Mouse (Mus musculus) spleen, adult 2 months (tissue): ENCODE data around the gene Paqr8. TPM values are rescaled to one million over a fixed set of nuclear protein-coding genes. Genes with fewer than 3 reads are reported as not detected.

Source experiments
- DNase-seq, 2 experiments: peaks; one replicate each; pipeline versions ENCODE4 v3.0.0 to v3.0.0-alpha.2; 2012 to 2021; ENCODE audit warnings: low spot score in 2 of 2, low read depth in 1 of 2
- H3K27ac ChIP-seq: fragments of 200-500 bp; 2 replicates; pipeline ENCODE4 v1.5.1; 2012; ENCODE audit warnings: low read length, inconsistent platforms; ENCODE audit not compliant: insufficient read depth
- H3K27me3 ChIP-seq: fragments of 200-500 bp; 2 replicates; pipeline ENCODE4 v1.6.1; 2012; ENCODE audit warnings: mild to moderate bottlenecking, moderate library complexity, low read length, inconsistent platforms; ENCODE audit not compliant: control insufficient read depth, insufficient read depth
- H3K36me3 ChIP-seq: fragments of 200-500 bp; 2 replicates; pipeline ENCODE4 v1.6.1; 2012; ENCODE audit warnings: mild to moderate bottlenecking, low read length, inconsistent platforms; ENCODE audit not compliant: control insufficient read depth, insufficient read depth
- H3K4me1 ChIP-seq: fragments of 200-500 bp; 2 replicates; pipeline ENCODE4 v1.6.1; 2011; ENCODE audit warnings: inconsistent platforms; ENCODE audit not compliant: control insufficient read depth, insufficient read depth, insufficient read length
- H3K4me3 ChIP-seq: fragments of 200-500 bp; 2 replicates; pipeline ENCODE4 v1.5.1; 2011; ENCODE audit warnings: mild to moderate bottlenecking, inconsistent platforms; ENCODE audit not compliant: insufficient read depth, insufficient read length; ENCODE audit errors: extremely low read depth
- CTCF ChIP-seq: fragments of 200-500 bp; IDR thresholded peaks from 2 replicates; pipeline ENCODE4 v1.5.1; 2011; ENCODE audit warnings: mild to moderate bottlenecking, inconsistent platforms; ENCODE audit not compliant: insufficient read depth, insufficient read length, insufficient replicate concordance; ENCODE audit errors: extremely low read depth
- POLR2A ChIP-seq: fragments of 200-500 bp; IDR thresholded peaks from 2 replicates; pipeline ENCODE4 v1.6.1; 2011; ENCODE audit warnings: low read depth, low read length, inconsistent platforms
- WGBS: fragments of 180-500 bp; shearing (Covaris S2); methylation state at CpG from one replicate; pipeline ENCODE4 v1.1.7; 2018; 5-methylcytosine and 5-hydroxymethylcytosine counted together
- polyA plus RNA-seq: library from polyadenylated mRNA; depleted of rRNA; stranded (reverse); fragments of >200 nt; gene quantifications from 2 replicates; pipeline ENCODE4 v1.2.3, GENCODE M21; 2012; rRNA removed

Paqr8 gene
- polyA plus RNA-seq, 1 experiment = 4.9 TPM

DNA sequence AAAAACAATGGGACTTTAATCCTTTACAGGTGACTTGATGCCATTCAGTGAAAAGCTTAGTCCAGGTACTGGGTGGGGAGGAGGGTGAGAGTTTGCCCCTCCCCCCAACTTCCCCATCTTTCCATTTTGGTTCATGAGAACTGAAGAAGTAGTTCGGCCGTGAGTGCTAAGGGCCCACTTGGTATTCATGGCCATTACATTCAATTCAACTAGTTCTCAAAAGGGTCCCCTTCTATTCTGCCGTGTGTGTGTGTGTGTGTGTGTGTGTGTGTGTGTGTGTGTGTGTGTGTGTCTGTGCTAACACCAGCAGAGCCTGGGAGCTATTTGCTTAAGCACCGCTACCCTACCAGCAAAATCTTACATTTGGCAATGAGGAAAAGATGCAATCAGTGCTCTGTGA lies 94.2 kb downstream of the Paqr8 start:
- Histone ChIP-seq H3K4me1 (peaks cover 5% of the 10 kb centered on the region), H3K27me3 (no peaks in the 10 kb centered on the region), H3K4me3 (no peak overlapping the region), H3K27ac (no peak overlapping the region), H3K36me3 (no peaks in the 10 kb centered on the region)
- TF ChIP-seq POLR2A (no peak), CTCF (no peak)
- DNase-seq = no peak
- WGBS = 57% methylated on average over 4 of the region's 4 CpGs

DNA sequence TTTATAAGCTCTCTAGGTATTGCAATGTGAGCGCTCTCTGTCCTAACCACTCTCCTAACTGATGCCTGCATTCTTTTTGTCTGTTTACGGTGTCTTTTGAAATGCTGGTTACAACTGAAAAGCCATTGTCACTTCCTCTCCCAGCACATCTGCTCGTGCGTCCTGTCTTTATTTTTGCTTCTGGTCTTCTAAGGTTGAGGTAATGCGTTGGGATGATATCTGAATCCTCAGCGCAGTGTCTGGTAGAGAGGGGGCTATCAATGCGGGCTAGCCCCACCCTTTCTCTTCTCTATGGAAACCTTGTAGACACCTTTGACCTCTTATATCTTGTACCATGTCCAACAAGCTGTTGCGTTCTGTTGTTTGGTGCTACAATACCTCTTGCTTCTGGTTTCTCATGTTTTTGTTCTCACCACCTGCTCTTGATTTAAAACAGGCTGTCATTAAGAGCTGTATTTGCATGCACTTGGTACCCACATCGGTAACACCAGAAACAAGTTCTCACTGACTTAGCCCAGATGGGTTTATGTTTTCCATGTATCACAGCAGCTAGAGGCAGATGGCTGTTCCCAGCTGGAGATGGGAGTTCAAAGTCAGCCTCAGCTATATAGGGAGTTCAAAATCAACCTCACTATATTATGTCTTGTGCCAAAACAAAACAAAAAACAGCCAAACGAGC lies 96.1 kb downstream of the Paqr8 start:
- WGBS = 18% methylated on average over 10 of the region's 10 CpGs
- Histone ChIP-seq H3K4me1 (peaks cover 5% of the 10 kb centered on the region), H3K36me3 (no peaks in the 10 kb centered on the region), H3K27me3 (no peaks in the 10 kb centered on the region), H3K4me3 (no peak overlapping the region), H3K27ac (no peak overlapping the region; the same call in 1 of the 2 replicates)
- TF ChIP-seq POLR2A (no peak), CTCF (no peak)
- DNase-seq = no peak

Other genes with a start within 250 kb of the Paqr8 start
- gene Il17a, start 159.7 kb upstream of the Paqr8 start, polyA plus RNA-seq = not detected in 2 replicates
- gene Il17f, start 100.0 kb upstream of the Paqr8 start, polyA plus RNA-seq = not detected in 2 replicates
- 22.3 and 22.6 TPM in 2 replicates for gene Mcm3, start 70.3 kb upstream of the Paqr8 start, polyA plus RNA-seq
- 0.13 and 0.16 TPM in 2 replicates for gene Efhc1, start 61.0 kb downstream of the Paqr8 start, polyA plus RNA-seq
- gene Tram2, start 188.6 kb downstream of the Paqr8 start, polyA plus RNA-seq = 5.5 and 6.0 TPM in 2 replicates